Comparison of ENCODE assay signal across 23 mouse cellular contexts in the genomic region with DNA sequence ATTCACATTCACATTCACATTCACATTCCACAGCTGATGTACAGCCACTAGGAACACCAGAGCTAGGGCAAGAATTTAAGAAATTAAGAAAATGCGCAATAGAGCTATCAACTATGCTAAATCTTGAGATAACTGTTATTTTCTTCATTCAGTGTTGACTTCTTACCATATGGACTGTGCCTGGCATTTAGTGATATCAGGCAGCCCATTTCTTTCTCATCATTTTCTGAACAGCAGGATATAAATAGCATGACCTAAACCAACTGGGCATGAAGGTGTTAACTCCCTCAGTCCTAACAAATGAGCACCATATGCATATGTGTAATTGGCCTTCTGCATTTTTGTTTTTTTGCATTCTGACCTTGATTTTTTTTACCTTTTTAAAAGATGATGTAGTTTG.
"Had no signal": no experiment of that assay in that cellular context is flagged by ENCODE, and none has a peak within 500 bp of the region (broad histone marks: within the 10 kb centered on the region; RNA-seq: fewer than 3 reads in every experiment).

No protein-coding gene starts in this region.

- H3K36me3 ChIP-seq: kidney, embryonic 15.5 days; limb, embryonic 12.5 days; limb, embryonic 15.5 days; lung, embryonic 15.5 days; midbrain, embryonic 10.5 days; midbrain, embryonic 13.5 days; neural tube, embryonic 15.5 days; stomach, embryonic 15.5 days had no signal

- H3K4me3 ChIP-seq: kidney, embryonic 15.5 days; limb, embryonic 12.5 days; limb, embryonic 15.5 days; lung, embryonic 15.5 days; megakaryocyte, embryonic 14.5 days; midbrain, embryonic 10.5 days; midbrain, embryonic 13.5 days; myocyte; neural tube, embryonic 15.5 days; stomach, embryonic 15.5 days had no signal

- H3K27ac ChIP-seq: kidney, embryonic 15.5 days; limb, embryonic 12.5 days; limb, embryonic 15.5 days; liver, embryonic 14.5 days; lung, embryonic 15.5 days; midbrain, embryonic 10.5 days; midbrain, embryonic 13.5 days; neural tube, embryonic 15.5 days; stomach, embryonic 15.5 days had no signal

- H3K27me3 ChIP-seq: kidney, embryonic 15.5 days; limb, embryonic 12.5 days; limb, embryonic 15.5 days; lung, embryonic 15.5 days; megakaryocyte, embryonic 14.5 days; midbrain, embryonic 13.5 days; neural tube, embryonic 15.5 days; stomach, embryonic 15.5 days had no signal

- H3K9ac ChIP-seq: kidney, embryonic 15.5 days; limb, embryonic 12.5 days; limb, embryonic 15.5 days; liver, embryonic 14.5 days; liver, postnatal 0 days; lung, embryonic 15.5 days; midbrain, embryonic 13.5 days; neural tube, embryonic 15.5 days; stomach, embryonic 15.5 days had no signal

- H3K4me1 ChIP-seq: kidney, embryonic 15.5 days; limb, embryonic 12.5 days; limb, embryonic 15.5 days; lung, embryonic 15.5 days; megakaryocyte, embryonic 14.5 days; midbrain, embryonic 10.5 days; midbrain, embryonic 13.5 days; neural tube, embryonic 15.5 days; stomach, embryonic 15.5 days had no signal

- H3K4me2 ChIP-seq: kidney, embryonic 15.5 days; limb, embryonic 12.5 days; limb, embryonic 15.5 days; liver, embryonic 11.5 days; lung, embryonic 15.5 days; midbrain, embryonic 13.5 days; neural tube, embryonic 15.5 days; stomach, embryonic 15.5 days had no signal

- ATAC-seq: liver, postnatal 0 days; midbrain, embryonic 13.5 days; midbrain, embryonic 16.5 days had no signal

- H3K9me3 ChIP-seq: kidney, embryonic 15.5 days; limb, embryonic 12.5 days; limb, embryonic 15.5 days; lung, embryonic 15.5 days; megakaryocyte, embryonic 14.5 days; midbrain, embryonic 10.5 days; midbrain, embryonic 13.5 days; neural tube, embryonic 15.5 days; stomach, embryonic 15.5 days had no signal

- DNase-seq: kidney, postnatal 10 days; kidney, postnatal 36 days; left cerebral cortex, postnatal 4 days; liver, postnatal 0 days; lung, postnatal 10 days; lung, postnatal 36 days; right cerebral cortex, adult 18-20 months; right cerebral cortex, postnatal 14 days; right cerebral cortex, postnatal 4 days; thymus, postnatal 25 days had no signal
